Mouse (Mus musculus) heart, adult 2 months (tissue): ENCODE measurements around the gene Vps41. TPM values are rescaled to one million over a fixed set of nuclear protein-coding genes. Genes with fewer than 3 reads are reported as not detected.

Source experiments
- DNase-seq, 2 experiments: peaks; one replicate each; pipeline ENCODE4 v3.0.0; 2021
- H3K27ac ChIP-seq: fragments of 200-600 bp; 2 replicates; pipeline ENCODE4 v1.8.1; 2022
- H3K27me3 ChIP-seq: fragments of 200-500 bp; 2 replicates; pipeline ENCODE4 v1.6.1; 2012; ENCODE audit warnings: mild to moderate bottlenecking, low read length, inconsistent platforms, mixed read lengths; ENCODE audit not compliant: control insufficient read depth, insufficient read depth
- H3K36me3 ChIP-seq: fragments of 200-500 bp; 2 replicates; pipeline ENCODE4 v1.6.1; 2012; ENCODE audit warnings: low read length, inconsistent platforms; ENCODE audit not compliant: control insufficient read depth, insufficient read depth
- H3K4me1 ChIP-seq: fragments of 200-500 bp; 2 replicates; pipeline ENCODE4 v1.6.1; 2011; ENCODE audit warnings: low read length; ENCODE audit not compliant: control insufficient read depth, insufficient read depth
- H3K4me3 ChIP-seq: fragments of 200-600 bp; 2 replicates; pipeline ENCODE4 v1.8.1; 2022
- H3K79me2 ChIP-seq: fragments of 200-500 bp; replicated peaks from 2 replicates; pipeline ENCODE4 v1.6.1; 2012; ENCODE audit warnings: mild to moderate bottlenecking, inconsistent platforms, low read length, moderate library complexity, mixed read lengths; ENCODE audit not compliant: control insufficient read depth, insufficient read depth
- H3K9ac ChIP-seq: fragments of 200-500 bp; 2 replicates; pipeline ENCODE4 v1.6.1; 2012; ENCODE audit warnings: low read depth, mild to moderate bottlenecking, control low read depth, inconsistent platforms, low read length, mixed read lengths
- CTCF ChIP-seq: fragments of 200-600 bp; IDR thresholded peaks from 2 replicates; pipeline ENCODE4 v1.8.1; 2022; ENCODE audit warnings: antibody characterized with exemption, mild to moderate bottlenecking, moderate library complexity
- EP300 ChIP-seq: fragments of 200-500 bp; IDR thresholded peaks from 2 replicates; pipeline ENCODE4 v1.6.1; 2011; ENCODE audit warnings: low read depth, low read length, control low read depth; ENCODE audit not compliant: insufficient read depth
- POLR2A ChIP-seq: fragments of 200-500 bp; IDR thresholded peaks from 2 replicates; pipeline ENCODE4 v1.6.1; 2011; ENCODE audit warnings: mild to moderate bottlenecking, low read depth, low read length, control low read depth; ENCODE audit not compliant: insufficient read depth
- WGBS: fragments of 180-500 bp; shearing (Covaris S2); methylation state at CpG from one replicate; pipeline ENCODE4 v1.1.7; 2018; 5-methylcytosine and 5-hydroxymethylcytosine counted together
- intact Hi-C: fragments of 180-260 bp; cut with DNase I; formaldehyde crosslinking; loops from one replicate; pipeline ENCODE4 v1.15.1; 2025
- polyA plus RNA-seq: library from polyadenylated mRNA; depleted of rRNA; stranded (reverse); fragments of >200 nt; gene quantifications from 2 replicates; pipeline ENCODE4 v1.2.3, GENCODE M21; 2012
- total RNA-seq, 2 experiments: library from RNA; stranded (reverse); gene quantifications; 2 replicates each; pipeline ENCODE4 v1.2.3; 2021

Gene Vps41
- total and polyA plus RNA-seq, 3 experiments, result 13.9 to 31.3 (median 28.2) TPM

GRCm38 (mm10) chr13:18788689-18789088 is 71.6 kb downstream of the Vps41 start:
- H3K79me2 ChIP-seq, result no peaks in the 10 kb centered on the region
- peaks cover 1% of the 10 kb centered on the region; the same call in 1 of the 2 replicates for H3K4me1 ChIP-seq
- WGBS, result 75% methylated on average over 2 of the region's 2 CpGs
- no peak for TF ChIP-seq POLR2A
- no peak for TF ChIP-seq EP300
- TF ChIP-seq CTCF, result no peak
- no peak for DNase-seq
- H3K27ac ChIP-seq, result no peak overlapping the region
- H3K27me3 ChIP-seq, result no peaks in the 10 kb centered on the region
- intact Hi-C loops, result no loop called here
- no peak overlapping the region for H3K9ac ChIP-seq
- no peaks in the 10 kb centered on the region for H3K36me3 ChIP-seq
- no peak overlapping the region for H3K4me3 ChIP-seq

- H3K79me2 ChIP-seq, result no peaks in the 10 kb centered on the region
- peaks cover 1% of the 10 kb centered on the region; the same call in 1 of the 2 replicates for H3K4me1 ChIP-seq
- intact Hi-C loops, result no loop called here
- H3K27me3 ChIP-seq, result no peaks in the 10 kb centered on the region
- 92% methylated on average over 4 of the region's 4 CpGs for WGBS
- DNase-seq, result no peak
- H3K4me3 ChIP-seq, result no peak overlapping the region
- no peak overlapping the region for H3K27ac ChIP-seq
- H3K36me3 ChIP-seq, result no peaks in the 10 kb centered on the region
- TF ChIP-seq CTCF (no peak), EP300 (no peak), POLR2A (no peak)
- no peak overlapping the region for H3K9ac ChIP-seq
Measured at GRCm38 (mm10) chr13:18789662-18790061, 72.6 kb downstream of the Vps41 start.

- Histone ChIP-seq H3K27ac (no peak overlapping the region), H3K4me3 (no peak overlapping the region), H3K9ac (no peak overlapping the region), H3K36me3 (no peaks in the 10 kb centered on the region), H3K27me3 (no peaks in the 10 kb centered on the region), H3K4me1 (peaks cover 1% of the 10 kb centered on the region; the same call in 1 of the 2 replicates), H3K79me2 (no peaks in the 10 kb centered on the region)
- DNase-seq, result no peak
- WGBS, result 26% methylated on average over 6 of the region's 6 CpGs
- TF ChIP-seq CTCF (no peak), POLR2A (no peak), EP300 (no peak)
- intact Hi-C loops, result no loop called here
Measured at GRCm38 (mm10) chr13:18790086-18790485, 73.0 kb downstream of the Vps41 start.

GRCm38 (mm10) chr13:18791314-18791713 is 74.2 kb downstream of the Vps41 start:
- H3K27me3 ChIP-seq, result no peaks in the 10 kb centered on the region
- no peaks in the 10 kb centered on the region for H3K79me2 ChIP-seq
- 59% methylated on average over 4 of the region's 4 CpGs for WGBS
- peaks cover 1% of the 10 kb centered on the region; the same call in 1 of the 2 replicates for H3K4me1 ChIP-seq
- no peak for DNase-seq
- H3K9ac ChIP-seq, result no peak overlapping the region
- no peak overlapping the region for H3K27ac ChIP-seq
- no peak overlapping the region for H3K4me3 ChIP-seq
- intact Hi-C loops, result no loop called here
- no peak for TF ChIP-seq POLR2A
- TF ChIP-seq CTCF, result no peak
- TF ChIP-seq EP300, result no peak
- no peaks in the 10 kb centered on the region for H3K36me3 ChIP-seq

- no peak for DNase-seq
- 65% methylated on average over 2 of the region's 2 CpGs for WGBS
Measured at GRCm38 (mm10) chr13:18791724-18792123, 74.6 kb downstream of the Vps41 start.

GRCm38 (mm10) chr13:18794454-18794853 is 77.4 kb downstream of the Vps41 start:
- no peaks in the 10 kb centered on the region for H3K36me3 ChIP-seq
- no peaks in the 10 kb centered on the region for H3K27me3 ChIP-seq
- no peaks in the 10 kb centered on the region for H3K79me2 ChIP-seq
- H3K27ac ChIP-seq, result no peak overlapping the region
- intact Hi-C loops, result no loop called here
- WGBS, result 82% methylated on average over 3 of the region's 3 CpGs
- no peak for DNase-seq
- H3K4me3 ChIP-seq, result no peak overlapping the region
- TF ChIP-seq EP300, result no peak
- no peak for TF ChIP-seq POLR2A
- no peak for TF ChIP-seq CTCF
- no peak overlapping the region for H3K9ac ChIP-seq
- H3K4me1 ChIP-seq, result peaks cover 1% of the 10 kb centered on the region; the same call in 1 of the 2 replicates

More at GRCm38 (mm10) chr13:18791724-18792123, 74.6 kb downstream of the Vps41 start:
- no peak overlapping the region for H3K4me3 ChIP-seq
- intact Hi-C loops, result no loop called here
- H3K4me1 ChIP-seq, result peaks cover 1% of the 10 kb centered on the region; the same call in 1 of the 2 replicates
- H3K27me3 ChIP-seq, result no peaks in the 10 kb centered on the region
- H3K36me3 ChIP-seq, result no peaks in the 10 kb centered on the region
- TF ChIP-seq CTCF (no peak), EP300 (no peak), POLR2A (no peak)
- H3K27ac ChIP-seq, result no peak overlapping the region
- no peaks in the 10 kb centered on the region for H3K79me2 ChIP-seq
- H3K9ac ChIP-seq, result no peak overlapping the region
